Mouse (Mus musculus): ENCODE measurements around the gene Rab26. TPM values are rescaled to one million over a fixed set of nuclear protein-coding genes. Genes with fewer than 3 reads are reported as not detected.

Gene Rab26
- polyA plus RNA-seq, 1 experiment from 2014 or later = 3.4 TPM

GRCm38 (mm10) chr17:24504085-24504484 lies 29.9 kb downstream of the Rab26 start:
- Histone ChIP-seq H3K9ac (no peak overlapping the region), H3K4me2 (replicated peaks) (no peak overlapping the region), H3K9me3 (no peaks in the 10 kb centered on the region), H3K36me3 (peaks cover 77% of the 10 kb centered on the region), H3K4me1 (peaks cover 12% of the 10 kb centered on the region; the same call in 1 of the 2 replicates), H3K27me3 (0 out of 2 replicates have a peak, but pooled peaks cover 5% of the 10 kb centered on the region), H3K4me3 (no peak overlapping the region), H3K27ac (no peak overlapping the region)
- no peak for ATAC-seq (ENCODE audit: low FRiP score, low read depth)
- WGBS = 92% methylated on average over 10 of the region's 10 CpGs

DNA sequence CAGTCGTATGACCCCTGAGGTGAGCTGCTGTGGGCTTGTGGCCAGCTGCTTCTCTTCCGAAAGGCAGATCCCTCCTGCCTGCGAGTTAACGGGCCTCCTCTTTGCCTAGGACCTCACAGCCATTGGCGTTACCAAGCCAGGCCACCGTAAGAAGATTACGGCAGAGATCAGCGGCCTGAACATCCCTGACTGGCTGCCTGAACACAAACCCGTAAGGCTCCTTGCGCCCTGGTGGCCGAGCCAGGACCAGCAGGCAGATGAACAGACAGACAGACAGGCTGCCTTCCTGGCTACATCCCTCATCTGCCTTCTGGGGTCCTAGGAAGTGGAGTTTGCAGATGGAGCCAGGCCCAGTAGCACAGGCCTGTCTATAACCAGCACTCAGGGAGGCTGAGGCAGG lies 31.8 kb downstream of the Rab26 start:
- H3K27me3 ChIP-seq = 0 out of 2 replicates have a peak, but pooled peaks cover 1% of the 10 kb centered on the region
- ATAC-seq (ENCODE audit: low FRiP score, low read depth) = no peak
- no peak overlapping the region for H3K4me3 ChIP-seq
- H3K4me1 ChIP-seq = peaks cover 11% of the 10 kb centered on the region; the same call in 1 of the 2 replicates
- H3K27ac ChIP-seq = no peak overlapping the region
- H3K36me3 ChIP-seq = peaks cover 70% of the 10 kb centered on the region
- no peaks in the 10 kb centered on the region for H3K9me3 ChIP-seq
- H3K9ac ChIP-seq = no peak overlapping the region
- WGBS = 43% methylated on average over 11 of the region's 11 CpGs
- no peak overlapping the region for H3K4me2 ChIP-seq (replicated peaks)

GRCm38 (mm10) chr17:24496026-24496425 lies 38.0 kb downstream of the Rab26 start:
- Histone ChIP-seq H3K4me2 (replicated peaks) (no peak overlapping the region), H3K4me3 (no peak overlapping the region), H3K4me1 (no peaks in the 10 kb centered on the region), H3K27ac (no peak overlapping the region), H3K9me3 (no peaks in the 10 kb centered on the region), H3K27me3 (no peaks in the 10 kb centered on the region), H3K9ac (no peak overlapping the region), H3K36me3 (peaks cover 32% of the 10 kb centered on the region)
- ATAC-seq (ENCODE audit: low FRiP score, low read depth) = no peak
- 86% methylated on average over 1 of the region's 1 CpGs for WGBS

DNA sequence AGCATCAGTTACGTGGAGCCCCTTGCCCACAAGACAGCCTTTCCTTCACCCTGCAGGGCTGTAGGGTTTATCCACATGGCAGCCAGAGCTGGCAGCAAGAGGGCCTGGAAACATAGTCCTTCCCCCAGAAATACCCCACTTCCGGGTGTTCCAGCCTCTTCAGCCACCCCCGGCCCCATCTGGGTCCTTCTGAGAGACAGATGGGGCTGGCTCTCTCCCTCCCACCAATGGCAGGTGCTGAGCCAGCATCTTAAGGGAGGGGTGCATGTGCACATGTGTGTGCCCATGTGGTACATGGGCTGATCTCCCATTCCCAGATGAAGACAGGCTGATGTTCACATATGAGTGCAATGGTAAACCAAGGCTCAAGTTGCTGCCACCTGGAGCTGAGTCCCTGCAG lies 38.6 kb downstream of the Rab26 start:
- H3K36me3 ChIP-seq = peaks cover 26% of the 10 kb centered on the region
- H3K9me3 ChIP-seq = no peaks in the 10 kb centered on the region
- H3K27ac ChIP-seq = no peak overlapping the region
- no peak for ATAC-seq (ENCODE audit: low FRiP score, low read depth)
- no peak overlapping the region for H3K4me3 ChIP-seq
- no peaks in the 10 kb centered on the region for H3K4me1 ChIP-seq
- no peak overlapping the region; the same call in 1 of the 2 replicates for H3K9ac ChIP-seq
- peaks cover 4% of the 10 kb centered on the region; the same call in 1 of the 2 replicates for H3K27me3 ChIP-seq
- no peak overlapping the region for H3K4me2 ChIP-seq (replicated peaks)
- 90% methylated on average over 3 of the region's 3 CpGs for WGBS

DNA sequence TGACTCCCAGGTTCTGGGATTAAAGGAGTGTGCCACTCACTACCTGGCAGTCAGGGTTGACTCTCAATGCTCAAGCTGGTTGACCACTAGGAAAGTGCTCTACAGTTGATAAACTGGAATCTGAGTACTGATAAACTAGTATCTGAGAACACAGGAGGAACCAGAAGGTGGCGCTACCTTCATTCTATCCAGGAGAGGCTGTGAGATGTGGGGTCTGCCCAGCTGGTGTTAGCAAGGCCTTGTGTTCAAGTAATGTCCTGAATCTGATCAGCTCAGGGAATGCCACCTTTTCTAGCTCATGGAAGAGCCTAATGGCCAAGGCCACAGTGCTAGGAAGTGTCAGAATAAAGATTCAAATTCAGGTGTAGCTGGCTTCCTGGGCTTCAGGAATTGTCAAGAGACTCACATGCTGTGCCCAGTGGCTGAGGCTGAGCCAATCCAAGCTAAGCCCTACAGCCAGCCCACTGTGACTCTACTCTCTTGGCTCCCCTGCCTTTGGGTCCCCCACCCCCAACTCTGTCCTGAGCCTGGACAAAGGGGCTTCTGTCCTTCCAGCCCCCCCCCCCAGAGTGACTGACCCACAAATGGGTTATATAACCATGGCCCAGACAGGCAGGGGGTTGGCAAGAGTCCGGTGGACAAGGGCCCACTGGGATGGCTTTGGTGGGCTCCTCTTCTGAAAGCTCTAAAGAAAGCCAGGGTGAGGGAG lies 39.2 kb downstream of the Rab26 start:
- Histone ChIP-seq H3K4me1 (peaks cover 4% of the 10 kb centered on the region; the same call in 1 of the 2 replicates), H3K9ac (no peak overlapping the region), H3K27ac (no peak overlapping the region), H3K4me2 (replicated peaks) (no peak overlapping the region), H3K36me3 (peaks cover 23% of the 10 kb centered on the region), H3K27me3 (peaks cover 10% of the 10 kb centered on the region), H3K9me3 (no peaks in the 10 kb centered on the region), H3K4me3 (no peak overlapping the region)
- ATAC-seq (ENCODE audit: low FRiP score, low read depth) = no peak
- 37% methylated on average over 2 of the region's 2 CpGs for WGBS

DNA sequence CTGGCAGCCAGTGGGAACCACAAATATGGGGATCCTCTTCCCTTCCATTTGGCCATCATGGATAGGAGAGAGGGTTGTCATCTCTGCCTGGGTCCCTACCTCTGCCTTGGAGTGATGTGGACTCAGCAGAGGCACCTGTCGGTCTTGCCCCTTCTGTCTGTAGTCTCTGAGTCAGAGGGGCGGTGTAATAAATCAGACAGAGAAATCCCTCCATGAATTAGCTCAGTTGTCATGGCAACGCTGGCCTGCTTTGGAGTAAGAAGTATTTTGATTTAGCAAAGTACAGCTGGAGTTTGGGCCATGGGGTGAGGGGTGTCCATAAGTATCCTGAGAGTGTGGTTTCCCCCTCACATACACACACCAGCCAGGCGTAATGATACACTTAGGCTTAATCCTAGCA lies 43.6 kb downstream of the Rab26 start:
- H3K4me1 ChIP-seq = peaks cover 21% of the 10 kb centered on the region
- no peak overlapping the region; the same call in 1 of the 2 replicates for H3K4me2 ChIP-seq (replicated peaks)
- no peak for ATAC-seq (ENCODE audit: low FRiP score, low read depth)
- no peak overlapping the region for H3K27ac ChIP-seq
- H3K4me3 ChIP-seq = 0 out of 2 replicates have a peak overlapping the region, but pooled peaks have one; percentile 84
- no peaks in the 10 kb centered on the region for H3K9me3 ChIP-seq
- peaks cover 38% of the 10 kb centered on the region for H3K27me3 ChIP-seq
- WGBS = 78% methylated on average over 4 of the region's 4 CpGs
- H3K9ac ChIP-seq = no peak overlapping the region
- H3K36me3 ChIP-seq = no peaks in the 10 kb centered on the region

DNA sequence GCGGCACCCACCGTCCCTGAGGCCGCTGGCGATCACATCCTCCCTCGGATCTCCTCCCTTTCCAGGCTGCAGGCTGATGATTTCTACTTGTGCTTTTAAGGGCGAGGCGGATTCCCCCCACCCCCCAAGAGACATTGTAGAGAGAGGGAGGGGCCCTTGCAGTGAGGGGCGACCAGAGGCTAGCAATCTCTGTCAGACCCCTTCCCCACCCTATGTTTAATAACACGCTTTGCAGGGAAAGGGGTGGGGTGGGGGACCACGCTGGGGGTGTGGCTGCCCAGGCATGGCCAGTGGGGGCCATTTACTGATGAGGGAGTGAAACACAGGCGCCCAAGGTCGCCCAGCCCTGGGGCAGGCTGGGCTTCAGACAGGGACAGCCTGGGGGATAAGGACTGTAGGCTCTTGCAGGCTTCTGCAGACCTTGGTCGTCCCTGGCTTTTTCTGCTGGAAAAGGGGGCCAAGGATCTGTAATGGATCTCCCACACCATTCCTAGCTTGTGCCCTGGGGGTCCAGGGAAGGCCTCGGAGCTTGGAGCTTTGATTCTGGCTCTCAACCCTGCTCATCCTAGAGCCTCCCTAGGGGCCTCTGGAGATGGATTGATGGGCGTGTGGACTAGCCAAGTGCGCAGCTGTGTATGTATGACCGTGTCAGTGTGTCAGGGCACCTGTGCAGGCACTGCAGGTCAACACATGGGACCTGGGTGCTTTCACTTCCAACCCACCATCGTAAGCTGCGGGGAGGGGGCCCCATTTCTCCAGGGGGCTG lies 44.6 kb downstream of the Rab26 start:
- H3K9ac ChIP-seq = peak overlapping the region; percentile 87
- no peaks in the 10 kb centered on the region for H3K36me3 ChIP-seq
- ATAC-seq (ENCODE audit: low FRiP score, low read depth) = peak; percentile 12; the same call in 1 of the 2 replicates
- H3K4me2 ChIP-seq (replicated peaks) = peak overlapping the region; percentile 95
- peaks cover 38% of the 10 kb centered on the region for H3K27me3 ChIP-seq
- H3K4me1 ChIP-seq = peaks cover 24% of the 10 kb centered on the region
- H3K9me3 ChIP-seq = no peaks in the 10 kb centered on the region
- no peak overlapping the region for H3K27ac ChIP-seq
- H3K4me3 ChIP-seq = peak overlapping the region; percentile 84
- WGBS = 19% methylated on average over 19 of the region's 19 CpGs

GRCm38 (mm10) chr17:24488662-24489264 lies 45.2 kb downstream of the Rab26 start:
- Histone ChIP-seq H3K27ac (peak overlapping the region; percentile 39; the same call in 1 of the 2 replicates), H3K4me2 (replicated peaks) (peak overlapping the region; percentile 95), H3K9ac (peak overlapping the region; percentile 87), H3K27me3 (peaks cover 38% of the 10 kb centered on the region), H3K36me3 (no peaks in the 10 kb centered on the region), H3K4me1 (peaks cover 24% of the 10 kb centered on the region), H3K4me3 (peak overlapping the region; percentile 84), H3K9me3 (no peaks in the 10 kb centered on the region)
- peak; percentile 70 for ATAC-seq (ENCODE audit: low FRiP score, low read depth)
- WGBS = under 1% methylated on average over 67 of the region's 81 CpGs

DNA sequence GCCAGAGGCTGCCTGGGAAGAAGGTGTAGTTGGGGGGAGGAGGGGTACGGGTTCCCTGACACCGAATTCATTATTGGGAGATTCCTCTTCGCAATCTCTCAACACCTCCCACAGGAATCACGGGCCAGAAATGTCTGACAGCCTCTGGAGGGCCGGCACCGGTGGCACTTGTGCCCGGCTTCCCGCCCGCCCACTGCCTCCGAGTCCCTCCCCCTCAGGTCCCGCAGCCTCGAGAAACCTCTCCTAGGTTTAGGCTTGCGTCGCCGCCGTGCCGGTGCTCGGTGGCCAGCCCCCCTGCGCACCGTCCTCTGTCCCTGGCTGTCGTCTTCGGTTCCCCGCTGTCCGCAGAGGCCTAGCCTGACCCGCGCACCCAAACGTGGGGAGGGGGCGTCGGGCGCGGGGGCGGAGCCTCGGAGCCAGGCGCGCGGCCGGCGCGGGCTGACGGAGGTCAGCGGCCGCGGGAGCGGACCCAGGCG lies 45.8 kb downstream of the Rab26 start, which contains the start of gene Caskin1:
TSS of gene Caskin1 (plus strand) at position 416 of the 476 bp plus-strand sequence.
- H3K9me3 ChIP-seq = no peaks in the 10 kb centered on the region
- peak within 1 kb of the TSS; percentile 95 for H3K4me2 ChIP-seq (replicated peaks)
- peak within 1 kb of the TSS; percentile 84 for H3K4me3 ChIP-seq
- H3K27me3 ChIP-seq = peaks cover 38% of the 10 kb centered on the region
- peak; percentile 54 for ATAC-seq (ENCODE audit: low FRiP score, low read depth)
- H3K9ac ChIP-seq = peak within 1 kb of the TSS; percentile 87
- under 1% methylated on average over 40 of the region's 45 CpGs for WGBS
- peak within 1 kb of the TSS; percentile 39; the same call in 1 of the 2 replicates for H3K27ac ChIP-seq
- peaks cover 24% of the 10 kb centered on the region for H3K4me1 ChIP-seq
- H3K36me3 ChIP-seq = no peaks in the 10 kb centered on the region

DNA sequence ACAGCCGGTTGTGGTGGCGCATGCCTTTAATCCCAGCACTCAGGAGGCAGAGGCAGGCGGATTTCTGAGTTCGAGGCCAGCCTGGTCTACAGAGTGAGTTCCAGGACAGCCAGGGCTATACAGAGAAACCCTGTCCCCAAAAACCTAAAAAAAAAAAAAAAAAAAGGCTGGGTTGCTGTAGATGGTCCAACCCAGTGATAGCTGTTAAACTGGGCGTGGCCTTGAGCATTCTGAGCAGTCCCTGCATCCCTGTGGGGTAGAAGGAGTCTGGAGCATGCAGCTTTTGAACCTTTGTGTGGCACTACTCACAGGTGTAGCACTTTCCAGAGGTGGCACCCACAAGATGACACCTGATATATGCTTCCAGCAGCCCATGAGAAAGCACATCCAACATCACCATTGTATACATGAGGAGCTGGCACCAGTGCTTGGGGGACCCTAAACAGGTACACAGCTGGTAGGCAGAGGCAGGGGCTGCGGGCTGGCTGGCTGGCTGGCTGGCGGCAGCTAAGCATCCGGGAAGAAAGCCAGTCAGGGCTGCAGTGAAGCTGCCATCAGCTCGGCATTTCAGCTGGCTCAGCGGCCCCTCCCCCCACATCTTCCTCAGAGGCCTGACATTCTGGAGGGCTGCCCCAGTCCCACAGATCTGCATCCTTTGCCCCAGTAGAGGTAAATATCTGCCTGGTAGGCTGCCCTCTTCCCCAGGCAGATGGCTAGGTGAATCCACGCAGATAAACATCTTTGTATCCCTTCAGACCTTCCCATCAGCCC lies 48.7 kb downstream of the Rab26 start:
- Histone ChIP-seq H3K36me3 (no peaks in the 10 kb centered on the region), H3K9ac (peak overlapping the region; percentile 50; the same call in 1 of the 2 replicates), H3K27me3 (peaks cover 32% of the 10 kb centered on the region), H3K4me1 (peaks cover 25% of the 10 kb centered on the region), H3K4me3 (no peak overlapping the region), H3K9me3 (no peaks in the 10 kb centered on the region), H3K4me2 (replicated peaks) (no peak overlapping the region), H3K27ac (no peak overlapping the region)
- WGBS = 43% methylated on average over 11 of the region's 11 CpGs
- no peak for ATAC-seq (ENCODE audit: low FRiP score, low read depth)

DNA sequence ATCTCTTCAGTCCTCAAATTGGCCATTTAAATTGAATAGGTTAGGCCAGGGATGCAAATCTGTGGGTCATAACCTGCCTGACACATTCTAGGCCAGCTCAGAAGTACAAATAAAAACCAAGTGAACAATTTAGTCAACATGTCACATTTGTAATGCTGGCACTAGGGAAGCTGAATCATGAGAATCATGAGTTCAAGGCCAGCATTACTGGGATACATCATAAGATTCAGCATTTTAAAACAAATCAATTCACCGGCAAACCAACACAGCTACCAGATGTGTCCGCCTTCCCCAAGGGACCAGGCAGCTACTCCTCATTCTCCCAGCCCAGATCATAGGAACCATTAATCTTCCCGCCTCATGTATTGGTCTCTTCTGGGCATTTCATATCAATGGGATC lies 50.5 kb downstream of the Rab26 start:
- no peak for ATAC-seq (ENCODE audit: low FRiP score, low read depth)
- Histone ChIP-seq H3K27me3 (peaks cover 18% of the 10 kb centered on the region), H3K36me3 (no peaks in the 10 kb centered on the region), H3K4me3 (no peak overlapping the region), H3K4me2 (replicated peaks) (no peak overlapping the region), H3K9me3 (no peaks in the 10 kb centered on the region), H3K27ac (no peak overlapping the region), H3K4me1 (peaks cover 20% of the 10 kb centered on the region), H3K9ac (no peak overlapping the region)
- 86% methylated on average over 3 of the region's 3 CpGs for WGBS

Data from limb, embryonic 13.5 days (tissue).